Comparison of ENCODE assay signal across 8 mouse cellular contexts in genomic region chr10:62885460-62885859, GRCm38 (mm10). TPM values are rescaled to one million over a fixed set of nuclear protein-coding genes. Genes with fewer than 3 reads are reported as not detected.
A peak's percentile ranks its signal among the peaks of the same experiment; 100 is the strongest.
DNase-seq lines count a peak whose midpoint lies in the region; ATAC-seq and TF ChIP-seq lines count a peak whose summit lies in the region.

No protein-coding gene starts in this region.

- WGBS in lung, embryonic 14.5 days: 31% methylated on average over 10 of the region's 10 CpGs
- WGBS in forebrain, embryonic 12.5 days: 45% methylated on average over 10 of the region's 10 CpGs
- WGBS in limb, embryonic 14.5 days: 24% methylated on average over 10 of the region's 10 CpGs
- WGBS in stomach, embryonic 14.5 days: 34% methylated on average over 10 of the region's 10 CpGs

- TF ChIP-seq POLR2A in limb, embryonic 14.5 days (IDR thresholded peaks at IDR 0.05; ENCODE audit: borderline replicate concordance, extremely low read depth, insufficient read depth, insufficient read length): no peak

- H3K4me2 ChIP-seq in lung, embryonic 14.5 days: peak overlapping the region; percentile 95
- peak overlapping the region; percentile 95 for H3K4me2 ChIP-seq in forebrain, embryonic 12.5 days
- peak overlapping the region; percentile 94 for H3K4me2 ChIP-seq in limb, embryonic 14.5 days (replicated peaks; ENCODE audit: low read depth, low read length, severe bottlenecking)
- H3K4me2 ChIP-seq in stomach, embryonic 14.5 days (replicated peaks; ENCODE audit: low read depth, low read length): peak overlapping the region; percentile 81

- H3K9me3 ChIP-seq in lung, embryonic 14.5 days (ENCODE audit: low read depth, low read length): no peaks in the 10 kb centered on the region
- no peaks in the 10 kb centered on the region for H3K9me3 ChIP-seq in forebrain, embryonic 12.5 days
- H3K9me3 ChIP-seq in limb, embryonic 14.5 days (ENCODE audit: control insufficient read depth, low read length): no peaks in the 10 kb centered on the region
- no peaks in the 10 kb centered on the region for H3K9me3 ChIP-seq in stomach, embryonic 14.5 days (ENCODE audit: control insufficient read depth, low read depth, low read length)

- no peak for DNase-seq in lung, embryonic 14.5 days
- DNase-seq in lung, adult 18-20 months: no peak
- DNase-seq in limb, embryonic 14.5 days (ENCODE audit: low spot score): no peak
- no peak for DNase-seq in adrenal gland, postnatal 10 days
- DNase-seq in adrenal gland, postnatal 25 days: no peak

- H3K4me3 ChIP-seq in lung, embryonic 14.5 days (ENCODE audit: low read depth, low read length): peak overlapping the region; percentile 67
- peak overlapping the region; percentile 65; the same call in 1 of the 2 replicates for H3K4me3 ChIP-seq in forebrain, embryonic 12.5 days (replicated peaks)
- H3K4me3 ChIP-seq in limb, embryonic 14.5 days (replicated peaks; ENCODE audit: low read length): peak overlapping the region; percentile 67
- peak overlapping the region; percentile 75; the same call in 1 of the 2 replicates for H3K4me3 ChIP-seq in stomach, embryonic 14.5 days (ENCODE audit: low read depth, low read length)

- no peak for ATAC-seq in lung, embryonic 14.5 days (ENCODE audit: insufficient read depth)
- ATAC-seq in forebrain, embryonic 12.5 days (ENCODE audit: low FRiP score): no peak
- ATAC-seq in limb, embryonic 14.5 days (ENCODE audit: low FRiP score, low read depth): no peak
- no peak for ATAC-seq in stomach, embryonic 14.5 days (ENCODE audit: insufficient number of reproducible peaks, insufficient read depth, low FRiP score, low read depth)
- ATAC-seq in erythroid progenitor cell, adult 5-6 weeks (replicated peaks; ENCODE audit: low FRiP score, poor library complexity, severe bottlenecking): no peak

- no peaks in the 10 kb centered on the region for H3K27me3 ChIP-seq in lung, embryonic 14.5 days (ENCODE audit: insufficient read depth, low read length)
- 0 out of 2 replicates have a peak, but pooled peaks cover 11% of the 10 kb centered on the region for H3K27me3 ChIP-seq in forebrain, embryonic 12.5 days
- no peaks in the 10 kb centered on the region for H3K27me3 ChIP-seq in limb, embryonic 14.5 days (ENCODE audit: control insufficient read depth, insufficient read depth, low read length)
- no peaks in the 10 kb centered on the region for H3K27me3 ChIP-seq in stomach, embryonic 14.5 days (ENCODE audit: control insufficient read depth, insufficient read depth, low read length)

- H3K9ac ChIP-seq in lung, embryonic 14.5 days: peak overlapping the region; percentile 73; the same call in 1 of the 2 replicates
- peak overlapping the region; percentile 68; the same call in 1 of the 2 replicates for H3K9ac ChIP-seq in forebrain, embryonic 12.5 days
- H3K9ac ChIP-seq in limb, embryonic 14.5 days (ENCODE audit: low read depth, low read length, severe bottlenecking): no peak overlapping the region
- no peak overlapping the region for H3K9ac ChIP-seq in stomach, embryonic 14.5 days (replicated peaks; ENCODE audit: low read depth, low read length)

- no peaks in the 10 kb centered on the region for H3K4me1 ChIP-seq in lung, embryonic 14.5 days (ENCODE audit: insufficient read depth)
- peaks cover 13% of the 10 kb centered on the region for H3K4me1 ChIP-seq in forebrain, embryonic 12.5 days
- peaks cover 5% of the 10 kb centered on the region for H3K4me1 ChIP-seq in limb, embryonic 14.5 days (ENCODE audit: control insufficient read depth, insufficient read depth, low read length)
- H3K4me1 ChIP-seq in stomach, embryonic 14.5 days (ENCODE audit: control insufficient read depth, insufficient read depth, low read length): 0 out of 2 replicates have a peak, but pooled peaks cover 4% of the 10 kb centered on the region

- TF ChIP-seq CTCF in lung, embryonic 14.5 days (IDR thresholded peaks at IDR 0.05; ENCODE audit: low read depth): no peak

- no peak overlapping the region for H3K27ac ChIP-seq in lung, embryonic 14.5 days (ENCODE audit: low read depth)
- H3K27ac ChIP-seq in forebrain, embryonic 12.5 days: no peak overlapping the region
- no peak overlapping the region for H3K27ac ChIP-seq in limb, embryonic 14.5 days (replicated peaks; ENCODE audit: low read depth, low read length)
- H3K27ac ChIP-seq in stomach, embryonic 14.5 days (ENCODE audit: low read length): no peak overlapping the region

- H3K36me3 ChIP-seq in lung, embryonic 14.5 days (ENCODE audit: insufficient read depth): no peaks in the 10 kb centered on the region
- no peaks in the 10 kb centered on the region for H3K36me3 ChIP-seq in forebrain, embryonic 12.5 days (replicated peaks)
- H3K36me3 ChIP-seq in limb, embryonic 14.5 days (ENCODE audit: control insufficient read depth, insufficient read depth, low read length): no peaks in the 10 kb centered on the region
- H3K36me3 ChIP-seq in stomach, embryonic 14.5 days (ENCODE audit: control insufficient read depth, insufficient read depth, low read length): no peaks in the 10 kb centered on the region

RNA-seq across cellular contexts. Expression of gene Tet1, which starts 23.3 kb away (rescaled TPM):
- 33.7 and 34.8 TPM in 2 replicates for polyA plus RNA-seq in lung, embryonic 14.5 days (2014; fragmentation: Nextera tagmentation; extraction: Ambion mirVana)
- polyA plus RNA-seq in forebrain, embryonic 12.5 days (2016; fragmentation: Nextera tagmentation; extraction: Ambion mirVana): 36.5 and 39.2 TPM in 2 replicates
- 5.2 and 5.3 TPM in 2 replicates for polyA plus RNA-seq in limb, embryonic 14.5 days (2012; rRNA removed)
- polyA plus RNA-seq in limb, embryonic 14.5 days (2014; fragmentation: Nextera tagmentation; extraction: Ambion mirVana): 30.7 and 36.5 TPM in 2 replicates
- 33.3 and 34.7 TPM in 2 replicates for polyA plus RNA-seq in stomach, embryonic 14.5 days (2014; fragmentation: Nextera tagmentation; extraction: Ambion mirVana)
- 10 to 100 TPM in 1 of 2 experiments, 1 to 10 TPM in 1; 7.3 to 12.8 TPM for total RNA-seq in adrenal gland, postnatal 10 days (2021)
- total RNA-seq in adrenal gland, postnatal 25 days (2021): 6.6 and 7.4 TPM in 2 replicates
- 2.2 and 6.7 TPM in 2 replicates for total RNA-seq in erythroid progenitor cell, adult 5-6 weeks (2015; ENCODE audit: low replicate concordance)
- total RNA-seq in erythroid progenitor cell, adult 5-6 weeks (2017; ENCODE audit: low replicate concordance): 0.39 and 0.76 TPM in 2 replicates

RNA-seq across cellular contexts. Expression of gene Slc25a16, which starts 35.0 kb away (rescaled TPM):
- polyA plus RNA-seq in lung, embryonic 14.5 days (2014; fragmentation: Nextera tagmentation; extraction: Ambion mirVana): 16.1 and 17.1 TPM in 2 replicates
- 13.0 and 13.1 TPM in 2 replicates for polyA plus RNA-seq in forebrain, embryonic 12.5 days (2016; fragmentation: Nextera tagmentation; extraction: Ambion mirVana)
- 13.2 and 13.4 TPM in 2 replicates for polyA plus RNA-seq in limb, embryonic 14.5 days (2012; rRNA removed)
- polyA plus RNA-seq in limb, embryonic 14.5 days (2014; fragmentation: Nextera tagmentation; extraction: Ambion mirVana): 11.0 and 11.8 TPM in 2 replicates
- polyA plus RNA-seq in stomach, embryonic 14.5 days (2014; fragmentation: Nextera tagmentation; extraction: Ambion mirVana): 15.3 and 17.5 TPM in 2 replicates
- 10 to 100 TPM; 41.5 to 45.3 TPM for total RNA-seq in adrenal gland, postnatal 10 days (2021)
- total RNA-seq in adrenal gland, postnatal 25 days (2021): 37.7 and 45.0 TPM in 2 replicates
- 9.6 and 15.5 TPM in 2 replicates for total RNA-seq in erythroid progenitor cell, adult 5-6 weeks (2015; ENCODE audit: low replicate concordance)
- total RNA-seq in erythroid progenitor cell, adult 5-6 weeks (2017; ENCODE audit: low replicate concordance): 9.1 and 19.9 TPM in 2 replicates

Comparison
In these comparisons a context has a peak if more than half of its experiments do, and no peak if none do; other contexts are left out.
1. H3K9ac ChIP-seq: peak in lung, embryonic 14.5 days (single experiment) and forebrain, embryonic 12.5 days (single experiment); none in limb, embryonic 14.5 days (single experiment) and stomach, embryonic 14.5 days (single experiment).
2. Peak in every context shown above with its lines, with median percentiles within 50 percentile points of each other: H3K4me2 ChIP-seq and H3K4me3 ChIP-seq.